Mouse (Mus musculus): Measurements from ENCODE around the gene Gm49380. TPM values are rescaled to one million over a fixed set of nuclear protein-coding genes. Genes with fewer than 3 reads are reported as not detected.

Gm49380 gene
- polyA plus RNA-seq, 1 experiment from 2014 or later = not detected

DNA sequence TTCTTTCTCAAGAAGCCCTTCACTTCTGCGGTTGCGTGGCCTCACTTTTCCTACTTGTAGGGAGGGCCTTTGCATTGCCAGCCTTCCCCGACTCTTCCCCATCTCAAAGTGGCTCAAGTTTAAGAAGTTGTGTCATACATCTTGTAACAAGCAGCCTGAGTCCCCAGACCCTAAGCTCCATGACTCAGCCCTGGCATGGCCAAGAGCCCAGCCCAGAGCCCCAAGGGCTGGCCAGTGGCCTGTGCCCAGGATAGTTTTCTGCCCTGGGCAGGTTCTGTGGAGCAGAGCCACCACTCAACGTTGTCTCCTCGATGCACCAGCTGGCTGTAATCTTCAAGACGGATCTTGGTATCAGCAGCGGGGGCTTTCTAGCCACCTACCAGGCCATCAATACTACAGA is 8.4 kb downstream of the Gm49380 start:
- Histone ChIP-seq H3K27ac (ENCODE audit: low read depth, low read length) (no peak overlapping the region), H3K4me1 (replicated peaks; ENCODE audit: control insufficient read depth, insufficient read depth, low read length) (no peaks in the 10 kb centered on the region), H3K9ac (ENCODE audit: low read depth, low read length) (no peak overlapping the region), H3K4me3 (ENCODE audit: low read depth, low read length) (no peak overlapping the region), H3K36me3 (ENCODE audit: control insufficient read depth, insufficient read depth) (peaks cover 11% of the 10 kb centered on the region; the same call in 1 of the 2 replicates), H3K27me3 (replicated peaks; ENCODE audit: control insufficient read depth, insufficient read depth, low read length) (no peaks in the 10 kb centered on the region), H3K9me3 (ENCODE audit: control insufficient read depth) (no peaks in the 10 kb centered on the region), H3K4me2 (replicated peaks; ENCODE audit: low read depth) (no peak overlapping the region)
- ATAC-seq = no peak
- 87% methylated on average over 7 of the region's 7 CpGs for WGBS
- no peak for TF ChIP-seq CTCF (IDR thresholded peaks at IDR 0.05; ENCODE audit: low read depth)

DNA sequence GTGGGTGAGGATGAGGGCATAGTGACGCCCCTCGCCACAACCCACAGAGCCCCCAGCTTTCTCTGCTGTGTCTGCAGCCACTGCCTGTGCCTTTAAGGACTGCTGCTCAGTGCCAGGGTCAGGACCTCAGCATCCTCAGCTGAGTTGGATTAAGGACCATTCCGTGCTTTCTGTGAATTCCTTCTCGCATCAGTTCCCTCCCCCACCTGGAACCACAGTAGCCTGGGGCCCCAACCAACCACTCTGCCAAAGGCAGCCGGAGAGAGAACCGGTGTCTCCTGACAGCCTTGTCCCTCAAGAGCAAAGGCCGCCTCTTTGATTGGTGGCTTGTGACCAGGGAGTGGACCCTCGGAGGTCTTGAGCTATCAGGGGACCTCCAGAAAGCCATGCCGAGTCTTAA is 11.8 kb downstream of the Gm49380 start, which contains the start of gene Mfrp:
Gene Mfrp, plus strand, starts transcription at position 240 of the 400 bp plus-strand sequence.
- no peaks in the 10 kb centered on the region for H3K27me3 ChIP-seq (replicated peaks; ENCODE audit: control insufficient read depth, insufficient read depth, low read length)
- no peak within 1 kb of the TSS for H3K27ac ChIP-seq (ENCODE audit: low read depth, low read length)
- H3K4me3 ChIP-seq (ENCODE audit: low read depth, low read length) = no peak within 1 kb of the TSS
- no peak for TF ChIP-seq CTCF (IDR thresholded peaks at IDR 0.05; ENCODE audit: low read depth)
- H3K4me1 ChIP-seq (replicated peaks; ENCODE audit: control insufficient read depth, insufficient read depth, low read length) = no peaks in the 10 kb centered on the region
- WGBS = 77% methylated on average over 9 of the region's 9 CpGs
- H3K9me3 ChIP-seq (ENCODE audit: control insufficient read depth) = no peaks in the 10 kb centered on the region
- ATAC-seq = no peak
- H3K36me3 ChIP-seq (ENCODE audit: control insufficient read depth, insufficient read depth) = peaks cover 11% of the 10 kb centered on the region; the same call in 1 of the 2 replicates
- H3K9ac ChIP-seq (ENCODE audit: low read depth, low read length) = no peak within 1 kb of the TSS
- H3K4me2 ChIP-seq (replicated peaks; ENCODE audit: low read depth) = no peak within 1 kb of the TSS

DNA sequence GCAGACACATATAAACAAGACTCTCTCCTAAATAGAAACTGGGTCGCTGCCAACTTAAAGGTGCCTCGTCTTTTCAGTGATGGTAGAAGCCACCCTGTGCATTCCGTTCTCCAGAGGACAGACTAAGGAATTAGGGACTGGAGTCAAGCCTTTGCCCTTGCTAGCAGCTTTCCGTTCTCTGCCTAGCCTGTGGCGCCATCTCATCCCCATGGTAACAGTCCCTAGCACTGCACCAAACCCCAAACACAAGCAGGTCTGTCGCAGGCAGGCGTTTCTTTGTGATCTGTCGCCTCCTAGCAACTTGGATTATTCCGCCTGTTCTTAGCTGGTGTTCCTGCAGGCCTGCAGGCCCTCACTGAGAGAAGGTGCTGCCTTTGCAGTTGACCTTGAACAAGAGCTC is 16.8 kb downstream of the Gm49380 start:
- no peak overlapping the region for H3K27ac ChIP-seq (ENCODE audit: low read depth, low read length)
- WGBS = 51% methylated on average over 9 of the region's 9 CpGs
- H3K36me3 ChIP-seq (ENCODE audit: control insufficient read depth, insufficient read depth) = peaks cover 17% of the 10 kb centered on the region
- no peak overlapping the region for H3K9ac ChIP-seq (ENCODE audit: low read depth, low read length)
- no peaks in the 10 kb centered on the region for H3K27me3 ChIP-seq (replicated peaks; ENCODE audit: control insufficient read depth, insufficient read depth, low read length)
- no peak for ATAC-seq
- H3K4me2 ChIP-seq (replicated peaks; ENCODE audit: low read depth) = no peak overlapping the region
- H3K9me3 ChIP-seq (ENCODE audit: control insufficient read depth) = no peaks in the 10 kb centered on the region
- no peak for TF ChIP-seq CTCF (IDR thresholded peaks at IDR 0.05; ENCODE audit: low read depth)
- H3K4me3 ChIP-seq (ENCODE audit: low read depth, low read length) = no peak overlapping the region
- H3K4me1 ChIP-seq (replicated peaks; ENCODE audit: control insufficient read depth, insufficient read depth, low read length) = no peaks in the 10 kb centered on the region

DNA sequence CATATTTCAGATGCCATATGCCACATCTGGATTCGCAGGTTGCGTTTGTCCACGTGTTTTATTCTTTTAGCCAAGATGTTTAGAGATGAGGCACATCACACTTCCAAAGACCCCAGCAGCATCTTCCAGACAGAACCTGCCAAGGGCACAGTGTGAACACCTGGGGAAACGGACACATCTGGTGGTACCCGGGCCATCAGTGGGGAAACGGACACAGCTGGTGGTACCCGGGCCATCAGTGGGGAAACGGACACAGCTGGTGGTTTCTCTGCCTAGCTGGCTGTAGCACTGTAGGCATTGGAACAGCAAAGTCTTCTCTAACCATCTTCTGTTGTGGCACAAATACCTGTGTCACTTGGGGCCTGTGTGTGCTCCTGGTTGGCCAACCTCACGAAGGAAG is 17.5 kb downstream of the Gm49380 start:
- no peak overlapping the region for H3K4me2 ChIP-seq (replicated peaks; ENCODE audit: low read depth)
- H3K27me3 ChIP-seq (replicated peaks; ENCODE audit: control insufficient read depth, insufficient read depth, low read length) = no peaks in the 10 kb centered on the region
- no peak for TF ChIP-seq CTCF (IDR thresholded peaks at IDR 0.05; ENCODE audit: low read depth)
- H3K36me3 ChIP-seq (ENCODE audit: control insufficient read depth, insufficient read depth) = peaks cover 22% of the 10 kb centered on the region
- no peak overlapping the region for H3K27ac ChIP-seq (ENCODE audit: low read depth, low read length)
- no peaks in the 10 kb centered on the region for H3K9me3 ChIP-seq (ENCODE audit: control insufficient read depth)
- ATAC-seq = no peak
- H3K4me3 ChIP-seq (ENCODE audit: low read depth, low read length) = no peak overlapping the region
- H3K4me1 ChIP-seq (replicated peaks; ENCODE audit: control insufficient read depth, insufficient read depth, low read length) = no peaks in the 10 kb centered on the region
- WGBS = 93% methylated on average over 9 of the region's 9 CpGs
- H3K9ac ChIP-seq (ENCODE audit: low read depth, low read length) = no peak overlapping the region

DNA sequence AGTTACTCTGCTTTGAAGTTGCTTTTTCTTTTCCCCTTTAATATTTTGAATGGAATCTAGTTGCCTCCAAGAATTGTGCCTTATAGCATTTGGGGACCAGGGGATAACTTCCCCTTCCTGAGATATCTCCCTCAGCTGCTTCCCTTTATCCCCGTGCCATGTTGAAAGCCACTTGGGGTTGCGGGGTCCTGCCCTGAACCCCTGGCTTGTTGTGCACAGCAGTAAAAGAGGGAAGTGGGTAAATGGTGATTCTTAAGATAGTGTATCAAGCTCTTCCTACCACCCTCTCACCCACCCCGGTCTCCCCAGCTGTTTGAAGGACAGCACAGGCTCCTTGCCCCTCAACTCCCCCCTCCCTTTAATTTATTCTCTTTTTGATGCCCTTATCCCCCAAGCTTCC is 18.6 kb downstream of the Gm49380 start:
- no peaks in the 10 kb centered on the region for H3K9me3 ChIP-seq (ENCODE audit: control insufficient read depth)
- H3K27ac ChIP-seq (ENCODE audit: low read depth, low read length) = no peak overlapping the region
- peaks cover 22% of the 10 kb centered on the region for H3K36me3 ChIP-seq (ENCODE audit: control insufficient read depth, insufficient read depth)
- H3K4me3 ChIP-seq (ENCODE audit: low read depth, low read length) = no peak overlapping the region
- no peak for TF ChIP-seq CTCF (IDR thresholded peaks at IDR 0.05; ENCODE audit: low read depth)
- H3K4me2 ChIP-seq (replicated peaks; ENCODE audit: low read depth) = no peak overlapping the region
- WGBS = 91% methylated on average over 3 of the region's 3 CpGs
- H3K9ac ChIP-seq (ENCODE audit: low read depth, low read length) = no peak overlapping the region
- no peaks in the 10 kb centered on the region for H3K4me1 ChIP-seq (replicated peaks; ENCODE audit: control insufficient read depth, insufficient read depth, low read length)
- no peak for ATAC-seq
- H3K27me3 ChIP-seq (replicated peaks; ENCODE audit: control insufficient read depth, insufficient read depth, low read length) = no peaks in the 10 kb centered on the region

DNA sequence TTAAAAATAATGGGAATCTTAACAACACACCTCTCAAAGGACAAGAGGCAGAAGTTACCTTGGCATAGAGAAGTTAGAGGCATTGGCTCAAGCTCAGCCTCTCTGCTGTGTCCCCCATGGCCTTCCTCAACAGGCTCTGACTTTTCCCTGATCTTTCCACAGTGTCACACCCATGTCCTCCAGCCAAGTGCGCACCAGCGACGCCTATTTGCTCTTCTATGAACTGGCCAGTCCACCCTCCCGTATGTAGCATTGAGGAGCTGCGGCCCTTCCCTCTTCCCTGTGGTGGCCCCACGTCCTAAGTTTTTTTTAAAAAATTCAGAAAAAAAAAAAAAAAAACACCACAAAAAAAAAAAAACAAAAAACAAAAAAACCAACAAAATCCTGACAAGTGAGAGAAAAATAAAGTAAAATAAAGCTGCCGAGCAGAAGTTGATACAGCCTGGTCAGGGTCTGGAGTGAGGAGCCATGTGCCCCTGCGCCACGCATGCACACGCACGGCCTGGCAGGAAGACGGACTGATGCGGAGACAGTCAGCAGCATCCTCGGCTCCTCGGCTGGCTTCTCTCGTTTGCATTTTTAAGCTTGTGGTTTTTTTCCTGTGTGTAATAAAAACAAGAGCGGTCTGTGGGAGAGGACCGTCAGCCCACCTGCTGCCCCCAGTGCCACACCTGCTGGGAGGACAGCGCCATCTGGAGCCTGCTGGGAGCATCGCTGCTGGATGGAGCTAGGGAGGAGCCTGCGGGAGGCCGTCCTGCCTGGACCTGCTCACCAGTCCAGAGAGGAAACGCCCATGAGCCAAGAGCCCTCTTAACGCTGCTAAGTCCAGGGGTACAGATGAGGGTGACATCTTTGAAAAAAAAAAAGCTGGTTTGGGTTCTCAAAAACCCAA is 19.4 kb downstream of the Gm49380 start:
- Histone ChIP-seq H3K27me3 (replicated peaks; ENCODE audit: control insufficient read depth, insufficient read depth, low read length) (no peaks in the 10 kb centered on the region), H3K27ac (ENCODE audit: low read depth, low read length) (no peak overlapping the region), H3K9me3 (ENCODE audit: control insufficient read depth) (no peaks in the 10 kb centered on the region), H3K9ac (ENCODE audit: low read depth, low read length) (no peak overlapping the region), H3K4me2 (replicated peaks; ENCODE audit: low read depth) (no peak overlapping the region), H3K36me3 (ENCODE audit: control insufficient read depth, insufficient read depth) (peaks cover 22% of the 10 kb centered on the region), H3K4me1 (replicated peaks; ENCODE audit: control insufficient read depth, insufficient read depth, low read length) (no peaks in the 10 kb centered on the region), H3K4me3 (ENCODE audit: low read depth, low read length) (no peak overlapping the region)
- WGBS = 47% methylated on average over 24 of the region's 24 CpGs
- peak; percentile 54 for ATAC-seq
- peak; percentile 92 for TF ChIP-seq CTCF (IDR thresholded peaks at IDR 0.05; ENCODE audit: low read depth)

All from intestine, postnatal 0 days (tissue).